Mouse (Mus musculus) kidney, postnatal 14 days (tissue): Measurements from ENCODE around the gene Plk5.

ENCODE experiments used
- DNase-seq: peaks from one replicate; pipeline ENCODE4 v3.0.0; 2022; ENCODE audit warnings: mixed read lengths

Gene Plk5

DNA sequence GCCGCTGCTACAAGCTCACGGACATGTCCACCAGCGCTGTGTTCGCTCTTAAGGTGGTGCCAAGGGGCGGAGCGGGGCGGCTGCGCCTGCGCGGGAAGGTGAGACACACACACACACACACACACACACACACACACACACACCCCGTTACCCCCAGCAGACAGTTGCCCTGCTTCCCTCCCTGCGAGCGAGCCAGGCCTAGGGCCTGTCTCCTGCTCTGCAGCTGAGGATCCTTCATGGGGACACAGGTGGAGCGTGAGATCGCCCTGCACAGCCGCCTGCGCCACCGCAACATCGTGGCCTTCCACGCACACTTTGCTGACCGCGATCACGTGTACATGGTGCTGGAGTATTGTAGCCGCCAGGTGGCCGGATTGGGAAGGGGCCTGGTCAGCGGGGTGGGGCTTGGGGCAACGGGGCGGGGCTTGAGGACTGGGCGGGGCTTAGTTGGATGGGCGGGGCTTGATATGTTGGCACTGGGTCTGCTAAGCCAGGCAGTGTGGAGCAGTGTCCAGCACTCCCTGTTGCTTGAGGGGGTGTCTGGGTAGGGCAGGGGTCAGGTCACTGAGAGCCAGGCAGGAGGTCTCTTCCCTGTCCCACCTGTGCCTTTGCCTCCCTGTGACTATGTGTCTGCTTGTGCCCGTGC is 1.9 kb downstream of the Plk5 start:
- peak; percentile 63 for DNase-seq

DNA sequence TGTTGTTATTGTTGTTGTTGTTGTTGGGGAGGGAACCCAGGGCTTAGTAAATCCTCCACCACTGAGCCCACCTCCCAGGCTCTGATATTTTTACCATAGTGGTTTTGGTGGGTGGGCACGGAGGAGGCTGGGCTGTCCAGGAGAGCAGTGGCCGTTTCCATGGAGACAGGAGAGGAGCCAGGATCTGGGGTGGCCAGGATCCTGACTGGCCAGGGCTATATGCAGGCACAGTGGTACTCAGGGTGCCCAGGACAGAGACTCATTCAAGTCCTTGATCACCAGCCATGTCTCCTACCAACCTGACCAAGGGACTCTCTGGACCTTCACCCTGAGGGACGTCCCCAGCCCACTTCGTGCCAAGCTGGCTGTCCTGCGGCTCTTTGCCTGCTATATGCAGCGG is 7.5 kb downstream of the Plk5 start:
- no peak for DNase-seq

DNA sequence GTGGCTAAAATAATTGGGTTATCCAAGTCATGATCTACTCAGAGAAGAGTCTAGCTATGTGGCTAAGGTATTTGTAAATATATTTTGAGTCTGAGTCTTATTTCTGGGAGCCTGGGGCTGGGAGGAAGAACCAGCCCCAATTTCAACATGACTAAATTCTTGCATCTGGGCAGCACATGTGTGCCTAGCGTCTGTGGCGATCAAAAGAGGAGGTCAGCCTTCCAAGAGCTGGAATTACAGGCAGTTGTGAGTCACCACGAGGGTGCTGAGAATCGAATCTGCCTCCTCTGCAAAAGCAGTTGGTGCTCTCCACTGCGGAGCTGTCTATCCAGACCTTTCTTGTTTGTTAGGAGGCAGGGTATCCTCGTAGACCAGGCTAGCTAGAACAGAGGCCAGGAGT is 9.5 kb downstream of the Plk5 start:
- DNase-seq: no peak

DNA sequence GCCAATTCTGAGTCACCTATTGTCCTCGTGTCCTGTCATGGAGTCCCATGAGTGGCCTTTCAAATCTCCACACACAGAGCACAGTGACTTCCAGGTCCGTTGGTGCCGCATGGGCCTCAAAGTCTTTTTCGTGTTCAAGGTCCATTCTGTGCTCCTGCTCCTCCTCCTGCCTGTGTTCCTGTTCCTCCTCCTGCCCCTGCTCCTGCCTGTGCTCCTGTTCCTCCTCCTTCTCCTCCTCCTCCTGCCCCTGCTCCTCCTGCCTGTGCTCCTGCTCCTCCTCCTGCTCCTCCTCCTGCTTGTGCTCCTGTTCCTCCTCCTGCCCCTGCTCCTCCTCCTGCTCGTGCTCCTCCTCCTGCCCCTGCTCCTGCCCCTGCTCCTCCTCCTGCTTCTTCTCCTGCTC is 11.7 kb downstream of the Plk5 start:
- no peak for DNase-seq

DNA sequence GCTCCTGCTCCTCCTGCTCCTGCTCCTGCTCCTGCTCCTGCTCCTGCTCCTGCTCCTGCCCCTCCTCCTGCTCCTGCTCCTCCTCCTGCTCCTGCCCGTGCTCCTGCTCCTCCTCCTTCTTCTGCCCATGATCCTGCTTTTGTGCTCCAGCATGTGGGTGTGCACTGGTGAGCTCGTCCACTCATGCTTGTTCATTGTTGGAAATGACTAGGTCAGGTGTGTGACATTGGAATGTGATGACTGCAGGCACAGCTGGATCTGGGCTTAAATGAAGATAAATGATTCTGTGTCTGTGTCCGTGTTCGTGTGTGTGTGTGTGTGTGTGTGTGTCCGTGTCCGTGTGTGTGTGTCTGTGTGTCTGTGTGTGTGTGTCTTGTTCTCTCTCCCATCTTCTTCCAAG is 12.1 kb downstream of the Plk5 start:
- no peak for DNase-seq

DNA sequence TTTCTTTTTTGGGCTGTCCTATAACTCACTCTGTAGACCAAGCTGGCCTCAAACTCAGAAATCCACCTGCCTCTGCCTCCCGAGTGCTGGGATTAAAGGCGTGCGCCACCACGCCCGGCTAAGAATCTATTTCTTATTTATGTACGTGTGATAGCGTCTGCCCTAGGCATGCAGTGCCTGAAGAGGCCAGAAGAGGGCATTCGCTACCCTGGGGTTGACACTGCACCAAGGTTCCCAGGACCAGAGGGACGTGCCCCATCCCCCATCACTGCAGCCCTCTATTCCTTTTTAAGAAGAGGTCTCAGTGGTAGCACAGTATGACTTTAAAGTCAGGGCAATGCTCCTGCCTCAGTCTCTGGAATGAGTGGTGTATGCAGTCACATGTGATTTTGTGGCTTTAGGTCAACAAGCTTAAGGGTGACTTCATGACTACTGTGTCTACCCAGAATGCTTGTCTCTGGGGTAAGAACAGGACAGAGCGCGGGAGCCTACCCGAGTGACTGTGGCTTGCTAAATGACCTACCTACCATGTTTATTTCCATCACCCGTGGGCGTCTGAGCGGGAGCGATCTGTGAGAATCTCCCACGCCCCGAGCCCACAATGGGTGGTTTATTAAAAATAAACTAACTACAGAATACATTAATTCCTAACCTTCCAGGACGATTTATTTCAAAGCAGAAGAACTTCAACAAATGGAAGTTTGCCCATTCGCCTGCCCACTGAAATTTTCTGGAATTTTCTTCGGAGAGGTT is 13.9 kb downstream of the Plk5 start:
- DNase-seq: no peak

DNA sequence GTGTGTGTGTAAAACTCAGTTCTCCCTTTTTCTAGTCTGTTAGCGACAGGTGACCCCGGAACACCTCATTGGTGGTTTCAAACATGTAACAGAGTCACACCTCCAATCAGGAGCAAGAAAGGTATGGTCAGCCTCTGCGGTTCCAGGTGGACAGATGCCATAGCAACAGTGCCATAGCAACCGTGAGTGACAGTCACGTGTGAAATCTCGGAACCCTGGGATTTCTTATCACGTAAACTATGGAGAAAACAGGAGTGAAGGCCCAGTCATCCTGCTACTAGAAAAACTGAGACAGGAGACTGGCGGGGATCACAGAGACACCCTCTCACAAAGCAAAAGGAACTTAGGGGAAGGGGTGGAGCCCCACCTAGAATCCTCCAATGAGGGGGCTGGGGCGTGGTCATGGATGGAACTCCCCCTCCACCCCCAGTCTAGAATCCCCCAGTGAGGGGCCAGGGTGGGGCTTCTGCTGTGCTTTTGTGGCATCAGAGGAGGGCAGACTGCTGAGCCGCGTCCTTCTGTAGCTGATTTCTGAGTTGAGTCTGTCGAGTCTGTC is 15.2 kb downstream of the Plk5 start:
- DNase-seq: peak; percentile 71

DNA sequence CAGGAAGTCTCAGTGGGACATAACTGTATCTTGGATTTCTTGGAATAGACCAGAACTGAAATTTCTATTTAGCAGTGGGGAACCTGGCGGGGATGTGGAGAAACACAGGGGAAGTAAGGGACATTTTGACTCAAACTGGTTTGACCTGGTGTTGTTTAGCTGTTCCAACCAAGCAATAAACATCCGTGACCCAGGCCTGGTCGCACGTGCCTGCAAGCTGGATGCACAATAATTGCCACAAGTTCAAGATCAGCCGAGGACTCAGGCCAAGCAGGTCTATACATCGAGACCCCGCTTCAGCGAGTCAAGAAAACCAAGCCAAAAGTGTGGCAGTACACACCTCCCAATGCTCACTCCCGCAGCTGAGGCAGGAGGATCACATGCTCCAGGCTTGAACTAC is 15.7 kb downstream of the Plk5 start:
- DNase-seq: no peak

DNA sequence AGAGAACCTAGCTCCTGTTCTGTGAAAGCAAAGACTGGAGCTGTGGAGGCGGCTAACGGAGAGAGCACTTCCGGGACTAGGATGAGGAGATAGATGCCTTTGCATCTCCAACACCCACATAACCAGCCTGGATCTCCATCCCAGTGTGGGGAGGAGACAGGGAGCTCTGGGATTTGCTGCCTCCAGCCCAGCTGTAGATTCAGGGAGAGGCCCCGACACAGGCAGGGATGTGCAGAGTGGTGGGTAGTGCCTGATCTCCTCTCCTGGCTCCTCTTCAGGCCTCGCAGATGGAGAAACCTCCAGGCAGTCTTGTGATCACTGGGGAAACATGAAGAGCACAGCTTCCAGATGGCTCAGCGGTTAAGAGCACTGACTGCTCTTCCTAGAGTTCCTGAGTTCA is 16.4 kb downstream of the Plk5 start:
- no peak for DNase-seq

DNA sequence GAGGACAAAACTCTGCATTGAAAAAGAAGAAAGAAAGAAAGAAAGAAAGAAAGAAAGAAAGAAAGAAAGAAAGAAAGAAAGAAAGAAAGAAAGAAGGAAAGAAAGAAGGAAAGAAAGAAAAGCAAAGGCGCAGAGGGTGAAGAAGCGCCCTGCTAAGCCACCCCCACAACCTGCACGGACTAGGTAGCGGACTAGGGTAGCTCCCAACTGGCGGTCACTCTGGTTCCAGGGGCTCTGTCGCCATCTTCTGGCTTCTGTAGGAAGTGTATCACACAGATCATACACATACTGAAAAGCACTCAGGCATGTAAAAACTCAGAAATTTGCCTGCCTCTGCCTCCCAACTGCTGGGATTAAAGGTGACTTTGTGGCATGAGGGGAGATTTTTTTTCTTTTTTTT is 17.8 kb downstream of the Plk5 start:
- peak; percentile 87 for DNase-seq

DNA sequence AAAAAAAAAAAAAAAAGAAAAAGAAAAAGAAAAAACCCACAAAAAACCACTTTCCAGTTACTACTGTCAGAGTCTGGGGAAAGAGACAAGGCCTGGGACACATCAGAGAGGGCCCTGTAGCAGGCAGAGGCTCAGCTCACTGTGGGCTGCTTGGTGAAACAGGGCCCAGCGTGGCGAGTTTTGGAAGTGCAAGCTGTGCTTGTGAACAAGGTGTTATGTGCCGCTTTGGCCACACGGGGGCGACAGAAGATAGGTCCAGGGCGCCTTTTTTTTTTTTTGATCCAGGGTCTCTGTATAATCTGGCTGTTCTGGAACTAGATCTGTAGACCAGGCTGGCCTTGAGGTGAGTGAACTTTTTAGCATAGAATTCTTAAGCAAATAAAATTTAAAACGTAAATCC is 19.9 kb downstream of the Plk5 start:
- peak; percentile 93 for DNase-seq

DNA sequence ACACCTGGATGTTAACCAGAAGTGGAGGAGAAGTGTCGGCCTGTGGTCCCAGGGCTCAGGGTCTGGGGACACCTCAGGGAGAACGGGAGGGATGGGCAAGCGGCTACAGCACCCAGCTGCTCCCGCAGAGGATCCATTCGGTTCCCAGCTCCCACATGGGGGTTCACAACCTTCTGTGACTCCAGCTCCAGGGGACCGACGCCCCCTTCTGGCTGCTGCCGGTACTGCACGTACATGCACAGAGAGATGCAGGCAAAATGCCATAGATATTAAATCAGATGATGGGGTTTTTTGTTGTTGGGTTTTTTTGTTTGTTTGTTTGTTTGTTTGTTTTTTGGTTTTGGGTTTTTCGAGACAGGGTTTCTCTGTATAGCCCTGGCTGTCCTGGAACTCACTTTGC is 21.5 kb downstream of the Plk5 start:
- no peak for DNase-seq

DNA sequence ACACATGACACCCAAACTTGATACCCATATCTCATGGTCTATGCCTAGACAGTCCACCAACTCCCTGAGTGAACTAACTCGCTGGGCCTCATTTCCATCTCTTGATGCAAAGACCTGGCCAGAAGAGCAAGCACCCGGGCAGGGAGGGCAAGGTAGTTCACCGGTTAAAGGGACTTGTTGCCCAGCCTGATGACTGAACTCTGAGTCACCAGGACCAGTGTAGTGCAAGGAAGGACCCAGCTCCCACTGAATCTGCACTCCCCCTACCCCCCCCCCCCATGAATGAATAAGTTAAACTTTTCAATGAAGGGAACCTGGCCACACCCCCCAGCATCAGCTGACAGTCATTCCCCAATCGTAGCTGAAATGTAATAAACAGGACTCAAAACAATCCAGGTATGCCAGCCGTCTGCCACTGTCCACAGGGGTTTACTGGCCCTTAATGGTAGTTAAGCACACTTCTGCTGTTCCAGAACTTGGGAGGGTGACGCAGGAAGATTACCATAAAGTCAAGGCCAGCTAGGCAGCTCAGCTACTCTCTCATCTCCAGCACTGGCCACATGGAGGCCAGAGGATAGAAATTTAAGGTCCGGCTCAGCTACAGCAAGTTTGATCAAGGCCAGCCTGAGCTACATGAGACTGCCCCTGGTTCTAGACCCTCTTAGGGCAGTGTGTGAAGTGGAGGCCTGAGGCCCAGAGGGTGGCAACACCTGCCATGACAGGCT is 26.5 kb downstream of the Plk5 start:
- no peak for DNase-seq

DNA sequence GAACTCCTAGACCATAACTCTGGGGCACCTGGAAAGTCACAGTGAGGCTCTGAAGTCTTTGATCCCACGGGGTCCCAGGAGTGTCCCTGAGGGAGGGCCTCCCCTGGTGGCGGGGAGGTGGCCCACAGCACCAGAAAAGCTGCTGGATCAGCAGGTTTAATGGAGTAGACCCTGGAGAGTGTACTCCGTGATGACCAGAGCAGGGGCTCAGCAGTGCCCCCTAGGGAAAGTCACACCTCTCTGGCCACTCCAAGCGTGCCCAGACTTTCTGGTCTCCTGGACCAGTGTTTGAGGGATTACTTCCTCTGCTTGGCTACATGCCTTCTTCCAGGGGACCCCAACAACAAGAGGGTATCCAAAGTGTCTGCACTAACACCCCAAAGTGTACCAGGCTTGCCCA is 27.2 kb downstream of the Plk5 start:
- DNase-seq: no peak

DNA sequence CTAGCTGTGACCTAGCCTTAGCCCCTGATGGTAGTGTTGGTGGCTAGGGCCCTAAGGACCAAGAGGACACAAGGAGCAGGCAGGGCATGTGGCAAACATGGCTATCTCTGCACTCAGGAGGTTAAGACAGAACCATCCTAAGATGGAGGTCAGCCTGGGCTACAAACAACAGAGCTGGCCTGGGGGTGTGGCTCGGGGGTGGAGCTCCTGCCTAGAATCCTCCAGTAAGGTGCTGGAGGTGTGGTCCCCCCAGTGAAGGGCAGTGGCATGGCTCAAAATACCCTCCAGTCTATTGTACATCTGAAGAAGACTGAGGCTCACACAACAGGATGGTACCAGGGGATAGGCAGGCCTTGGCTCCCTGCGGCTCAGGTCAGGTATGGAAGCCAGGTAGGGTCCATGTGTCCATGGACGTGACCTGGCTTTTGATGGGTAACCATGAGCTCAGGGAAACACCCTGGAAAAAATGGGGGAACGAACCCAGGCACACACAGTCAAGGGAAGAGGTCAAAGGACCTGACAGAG is 27.9 kb downstream of the Plk5 start:
- no peak for DNase-seq

DNA sequence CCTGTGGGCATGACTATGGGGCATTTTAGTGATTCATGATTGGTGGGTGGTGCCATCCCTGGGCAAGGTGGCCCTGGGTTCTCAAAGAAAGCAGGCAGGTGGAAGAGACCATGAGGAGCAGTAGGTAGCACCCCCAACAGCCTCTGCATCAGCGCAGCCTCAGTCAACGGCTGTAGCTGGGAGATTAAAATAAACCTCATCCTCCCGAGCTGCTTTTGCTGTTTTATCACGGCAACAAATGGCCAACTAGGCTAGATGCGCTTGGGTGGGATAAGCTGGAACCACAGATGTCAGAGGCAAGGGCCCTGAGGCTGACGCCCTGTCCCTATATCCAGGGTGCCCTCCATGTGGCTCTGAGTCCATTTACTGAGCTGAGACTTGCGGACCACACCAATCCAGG is 28.4 kb downstream of the Plk5 start:
- DNase-seq: no peak

DNA sequence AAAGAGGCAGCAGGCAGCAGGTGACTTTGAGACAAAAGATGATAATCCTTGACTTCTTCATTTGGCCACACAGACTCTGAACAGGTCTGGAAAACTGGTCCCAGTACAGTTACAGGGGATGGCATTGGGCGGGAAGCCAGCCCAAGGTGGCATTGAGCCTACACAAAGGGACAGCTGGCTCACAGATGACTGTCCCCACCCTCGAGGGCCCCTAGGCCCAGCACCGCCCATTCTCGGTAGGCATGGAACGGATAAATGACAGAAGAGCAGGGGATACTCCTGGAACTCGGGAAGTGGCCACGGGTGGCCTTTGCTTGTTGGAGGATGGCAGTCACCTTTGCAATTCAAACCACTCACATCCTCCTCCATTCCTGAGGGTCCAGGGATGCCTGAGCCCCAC is 29.1 kb downstream of the Plk5 start:
- no peak for DNase-seq

DNA sequence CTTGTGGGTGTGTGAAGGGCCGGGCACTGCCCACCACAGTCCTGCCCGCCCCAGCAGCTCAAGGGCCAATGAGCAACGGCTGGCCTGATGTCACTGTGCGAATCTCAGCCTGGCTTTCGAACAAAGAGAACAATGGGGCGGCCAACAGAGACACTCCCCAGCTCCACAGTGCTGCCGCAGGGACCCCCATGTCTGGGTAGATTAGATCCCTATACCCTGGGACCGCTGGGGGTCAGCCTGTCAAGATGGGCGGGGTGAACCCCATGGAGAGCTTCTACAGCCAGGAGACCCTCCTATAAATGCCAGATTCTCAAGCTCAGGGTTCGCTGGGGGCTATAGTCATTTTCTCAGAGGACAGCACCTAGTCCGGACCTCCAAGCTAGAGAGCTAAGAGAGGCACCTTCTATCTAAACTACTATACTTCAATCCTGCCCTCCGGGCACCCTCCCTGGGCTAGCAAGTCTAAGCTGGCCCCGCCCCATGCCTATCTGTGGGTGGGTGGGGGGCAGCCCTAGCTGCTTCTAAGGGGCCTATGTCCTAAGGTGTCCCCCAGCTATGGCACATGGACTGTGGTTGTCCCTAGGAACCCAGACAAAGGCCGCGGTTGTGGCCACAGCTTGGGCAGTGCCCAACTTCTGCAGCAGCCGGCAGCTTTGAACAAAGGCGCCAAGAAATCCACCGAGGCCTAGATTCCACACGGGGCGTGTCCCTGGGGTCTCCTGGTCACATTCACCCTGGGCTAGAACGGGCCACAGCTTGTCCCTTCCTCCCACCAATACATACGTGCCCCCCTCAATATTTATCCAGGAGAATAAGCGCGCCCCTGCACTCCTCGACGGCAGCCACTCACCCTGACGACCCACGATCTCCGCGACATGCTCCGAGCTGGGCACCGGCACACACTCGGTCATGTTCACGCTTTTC is 29.8 kb downstream of the Plk5 start:
- DNase-seq: peak; percentile 55

DNA sequence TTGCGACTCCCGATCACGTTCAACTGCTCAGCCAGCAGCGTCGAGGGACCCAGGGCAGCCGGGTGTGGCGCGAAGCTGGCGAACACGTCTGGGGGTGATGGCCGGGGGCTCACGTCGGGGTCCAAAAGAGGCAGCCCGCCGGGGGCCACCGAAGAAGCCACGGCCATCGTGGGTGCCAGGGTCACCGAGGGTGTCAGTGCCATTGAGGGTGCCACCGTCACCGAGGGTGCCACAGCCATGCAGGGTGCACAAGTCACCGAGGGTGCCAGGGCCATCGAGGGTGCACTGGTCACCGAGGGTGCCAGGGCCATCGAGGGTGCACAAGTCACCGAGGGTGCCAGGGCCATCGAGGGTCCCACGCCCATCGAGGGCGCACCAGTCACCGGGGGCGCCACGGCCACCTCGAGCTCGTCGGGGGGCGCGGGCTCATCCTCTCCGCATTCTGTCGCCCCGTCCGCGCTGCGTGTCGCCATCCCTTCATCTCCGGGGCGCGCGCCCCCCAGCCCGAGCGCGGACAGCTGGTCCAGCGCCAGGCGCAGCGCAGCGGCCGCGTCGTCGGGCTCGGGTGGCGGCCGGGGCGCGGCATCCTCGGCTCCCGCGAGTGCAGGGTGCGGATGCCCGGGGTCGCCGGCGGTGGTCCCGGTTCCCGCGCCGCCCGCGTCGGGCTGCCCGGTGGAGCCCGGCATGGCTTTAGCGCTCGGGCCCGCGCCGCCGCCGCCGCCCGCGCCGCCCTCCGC is 30.6 kb downstream of the Plk5 start:
- DNase-seq: no peak

DNA sequence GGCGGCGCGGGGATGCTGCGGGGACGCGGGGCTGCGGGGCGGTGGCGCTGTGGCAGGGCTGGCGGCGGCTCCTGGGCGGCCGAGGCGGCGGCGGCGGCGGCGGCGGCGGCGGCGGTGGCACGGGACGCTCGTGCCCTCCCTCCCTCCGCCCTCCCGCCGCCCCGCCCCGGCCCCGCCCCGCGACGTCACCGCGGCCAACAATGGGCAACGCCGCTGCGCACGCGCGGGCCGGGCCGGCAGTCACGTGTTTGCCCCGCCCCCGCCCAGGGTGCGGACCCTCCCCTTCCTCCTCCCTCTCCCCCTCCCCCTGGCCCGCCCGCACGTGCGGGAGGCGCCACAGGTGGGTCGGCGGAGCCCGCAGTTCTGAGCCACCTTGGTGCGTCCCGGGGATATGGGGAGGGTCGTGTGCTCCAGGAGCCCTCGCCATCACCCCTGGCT is 31.3 kb downstream of the Plk5 start, which contains the start of gene Mex3d:
Gene Mex3d, minus strand, starts transcription at position 138 of the 438 bp plus-strand sequence.
- DNase-seq: peak; percentile 95

DNA sequence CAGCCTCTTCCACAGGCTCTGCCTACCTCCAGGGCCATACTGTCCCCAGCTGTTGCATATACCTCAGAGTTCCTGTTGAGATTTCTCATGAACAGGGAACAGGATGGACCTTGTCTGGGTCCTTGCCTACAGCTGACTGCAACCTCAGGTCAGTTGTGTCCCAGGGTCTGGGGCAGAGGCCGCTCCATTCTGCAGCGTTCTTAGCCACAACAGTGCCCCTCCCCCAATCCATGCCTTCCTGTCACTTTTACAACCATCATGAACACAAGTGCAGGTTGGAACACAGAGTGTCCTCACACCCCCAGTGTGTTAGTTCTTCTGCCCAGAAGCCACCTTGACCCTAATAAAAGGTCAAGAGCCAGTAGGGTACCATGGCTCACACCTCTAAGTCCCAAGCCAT is 32.5 kb downstream of the Plk5 start:
- DNase-seq: no peak
